8 mouse cellular contexts compared by ENCODE assay signal in genomic region chr4:97600875-97601835, GRCm38 (mm10).
DNase-seq lines count a peak whose midpoint lies in the region.

No protein-coding gene starts in this region.

- peak; percentile 30 to 42 for DNase-seq in adrenal gland, adult (ENCODE audit: inconsistent age in 2 of 2, low spot score in 1 of 2)
- DNase-seq in adrenal gland, postnatal 4 days (ENCODE audit: low spot score in 2 of 2) = no peak
- peak; percentile 12 to 38 for DNase-seq in adrenal gland, postnatal 36 days
- peak; percentile 20 for DNase-seq in heart, postnatal 4 days
- DNase-seq in mesoderm, embryonic 11.5 days (ENCODE audit: low read depth, low spot score) = peak; percentile 41
- no peak for DNase-seq in cerebellum, postnatal 36 days
- DNase-seq in ovary, postnatal 14 days (ENCODE audit: low spot score) = no peak
- DNase-seq in frontal cortex, postnatal 10 days (ENCODE audit: low spot score in 2 of 2) = no peak

Comparison
In these comparisons a context has a peak if more than half of its experiments do, and no peak if none do; other contexts are left out.
1. DNase-seq: peak in adrenal gland, adult (2 of 2), adrenal gland, postnatal 36 days (2 of 2), heart, postnatal 4 days (single experiment) and mesoderm, embryonic 11.5 days (single experiment); none in adrenal gland, postnatal 4 days (0 of 2), cerebellum, postnatal 36 days (0 of 2), ovary, postnatal 14 days (single experiment) and frontal cortex, postnatal 10 days (0 of 2).